Mouse (Mus musculus) forelimb bud, embryonic 11.5 days (tissue): ENCODE results near the gene Kcnk7.

ENCODE experiments used
- DNase-seq: peaks from one replicate; pipeline ENCODE4 v3.0.0-alpha.2; 2012; ENCODE audit warnings: low read depth, low spot score

Kcnk7 gene

GRCm38 (mm10) chr19:5689565-5690342 is 14.4 kb upstream of the Kcnk7 start:
- DNase-seq: peak; percentile 77

GRCm38 (mm10) chr19:5690343-5690735 is 13.8 kb upstream of the Kcnk7 start:
- no peak for DNase-seq

- no peak for DNase-seq
Observed at GRCm38 (mm10) chr19:5691601-5692000, 12.6 kb upstream of the Kcnk7 start.

GRCm38 (mm10) chr19:5692086-5692912 is 11.9 kb upstream of the Kcnk7 start:
- DNase-seq: no peak

- no peak for DNase-seq
Observed at GRCm38 (mm10) chr19:5692913-5693396, 11.2 kb upstream of the Kcnk7 start.

- no peak for DNase-seq
Observed at GRCm38 (mm10) chr19:5693801-5694200, 10.4 kb upstream of the Kcnk7 start.

GRCm38 (mm10) chr19:5695849-5696462 is 8.2 kb upstream of the Kcnk7 start:
- DNase-seq: peak; percentile 31

- DNase-seq: no peak
Observed at GRCm38 (mm10) chr19:5704801-5705571, 819 bp downstream of the Kcnk7 start.

- no peak for DNase-seq
Observed at GRCm38 (mm10) chr19:5710068-5710467, 5.9 kb downstream of the Kcnk7 start.

GRCm38 (mm10) chr19:5710581-5710980 is 6.4 kb downstream of the Kcnk7 start:
- no peak for DNase-seq

- peak; percentile 63 for DNase-seq
Observed at GRCm38 (mm10) chr19:5711218-5711617, 7.1 kb downstream of the Kcnk7 start.

- no peak for DNase-seq
Observed at GRCm38 (mm10) chr19:5711907-5712460, 7.8 kb downstream of the Kcnk7 start.

GRCm38 (mm10) chr19:5713255-5713654 is 9.1 kb downstream of the Kcnk7 start:
- no peak for DNase-seq

- no peak for DNase-seq
Observed at GRCm38 (mm10) chr19:5713730-5714129, 9.6 kb downstream of the Kcnk7 start.

- DNase-seq: no peak
Observed at GRCm38 (mm10) chr19:5715793-5716688, 11.9 kb downstream of the Kcnk7 start.

GRCm38 (mm10) chr19:5716955-5717354 is 12.8 kb downstream of the Kcnk7 start:
- no peak for DNase-seq

GRCm38 (mm10) chr19:5721233-5721632 is 17.1 kb downstream of the Kcnk7 start:
- no peak for DNase-seq

- DNase-seq: no peak
Observed at GRCm38 (mm10) chr19:5722848-5723425, 18.8 kb downstream of the Kcnk7 start.

GRCm38 (mm10) chr19:5723934-5724548 is 19.9 kb downstream of the Kcnk7 start:
- DNase-seq: no peak
